Comparison of ENCODE assay signal across 9 mouse cellular contexts in the genomic region with DNA sequence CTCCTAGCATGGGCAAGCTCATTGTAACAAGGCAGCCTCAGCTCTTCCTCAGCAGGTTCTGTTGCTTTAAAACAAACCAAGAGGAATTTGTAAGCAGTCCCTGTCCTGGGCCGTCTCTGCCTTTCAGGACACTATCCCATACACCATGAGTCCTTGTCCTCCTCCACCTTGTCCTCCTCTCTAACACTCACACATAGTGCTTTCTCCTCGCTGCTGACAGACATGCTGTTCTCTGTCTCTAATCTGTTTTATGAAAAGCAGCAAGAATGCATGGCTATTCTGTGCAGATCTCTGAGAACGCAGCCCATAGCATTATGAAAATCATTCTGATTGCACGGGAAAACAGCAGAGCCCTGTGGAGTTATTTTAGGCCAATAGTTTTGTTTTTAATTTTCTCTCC.
DNase-seq lines count a peak whose midpoint lies in the region; ATAC-seq and TF ChIP-seq lines count a peak whose summit lies in the region.
"Had no signal": no experiment of that assay in that cellular context is flagged by ENCODE, and none has a peak within 500 bp of the region (broad histone marks: within the 10 kb centered on the region; RNA-seq: fewer than 3 reads in every experiment).

No protein-coding gene starts in this region.

- H3K27me3 ChIP-seq in lung, postnatal 0 days (replicated peaks; ENCODE audit: insufficient read depth, low read length) = no peaks in the 10 kb centered on the region
- H3K27me3 ChIP-seq in forebrain, embryonic 15.5 days = no peaks in the 10 kb centered on the region
- no peaks in the 10 kb centered on the region for H3K27me3 ChIP-seq in limb, embryonic 15.5 days
- no peaks in the 10 kb centered on the region for H3K27me3 ChIP-seq in stomach, postnatal 0 days (ENCODE audit: control insufficient read depth, insufficient read depth, low read length)

- intact Hi-C loops in gastrocnemius, postnatal 36 days (cut with DNase I) = no loop called here

- DNase-seq in lung, postnatal 0 days (ENCODE audit: low spot score) = peak; percentile 32
- no peak for DNase-seq in lung, postnatal 25 days (ENCODE audit: low spot score)
- DNase-seq in stomach, postnatal 0 days (ENCODE audit: low spot score) = no peak
- no peak for DNase-seq in kidney, adult 18-20 months
- no peak for DNase-seq in gastrocnemius, postnatal 36 days
- DNase-seq: thymus, postnatal 4 days had no signal

- 53% methylated on average over 4 of the region's 4 CpGs for WGBS in lung, postnatal 0 days
- 34% methylated on average over 4 of the region's 4 CpGs for WGBS in forebrain, embryonic 15.5 days
- 29% methylated on average over 4 of the region's 4 CpGs for WGBS in limb, embryonic 15.5 days
- 30% methylated on average over 4 of the region's 4 CpGs for WGBS in stomach, postnatal 0 days

- no peak for TF ChIP-seq EP300 in lung, postnatal 0 days (IDR thresholded peaks at IDR 0.05)
- no peak for TF ChIP-seq EP300 in stomach, postnatal 0 days (optimal IDR thresholded peaks at IDR 0.05)

- H3K36me3 ChIP-seq in lung, postnatal 0 days (ENCODE audit: insufficient read depth, low read length) = no peaks in the 10 kb centered on the region
- H3K36me3 ChIP-seq in forebrain, embryonic 15.5 days = no peaks in the 10 kb centered on the region
- H3K36me3 ChIP-seq in limb, embryonic 15.5 days = no peaks in the 10 kb centered on the region
- H3K36me3 ChIP-seq in stomach, postnatal 0 days (ENCODE audit: control insufficient read depth, insufficient read depth, low read length) = no peaks in the 10 kb centered on the region

- TF ChIP-seq CTCF in lung, postnatal 0 days (IDR thresholded peaks at IDR 0.05) = no peak
- no peak for TF ChIP-seq CTCF in stomach, postnatal 0 days (IDR thresholded peaks at IDR 0.05; ENCODE audit: low read depth)

- H3K9me3 ChIP-seq in lung, postnatal 0 days (ENCODE audit: low read length) = no peaks in the 10 kb centered on the region
- no peaks in the 10 kb centered on the region for H3K9me3 ChIP-seq in forebrain, embryonic 15.5 days
- H3K9me3 ChIP-seq in limb, embryonic 15.5 days = no peaks in the 10 kb centered on the region
- no peaks in the 10 kb centered on the region for H3K9me3 ChIP-seq in stomach, postnatal 0 days (ENCODE audit: control insufficient read depth, low read length)

- ATAC-seq in lung, postnatal 0 days = peak; percentile 52
- ATAC-seq in forebrain, embryonic 15.5 days (replicated peaks) = no peak
- ATAC-seq in limb, embryonic 15.5 days (ENCODE audit: insufficient number of reproducible peaks, low FRiP score, low TSS enrichment, low read depth) = no peak
- ATAC-seq in stomach, postnatal 0 days (ENCODE audit: low FRiP score, low TSS enrichment) = no peak

- H3K4me2 ChIP-seq in lung, postnatal 0 days (replicated peaks; ENCODE audit: low read depth, low read length) = no peak overlapping the region
- H3K4me2 ChIP-seq in forebrain, embryonic 15.5 days (replicated peaks) = no peak overlapping the region
- no peak overlapping the region for H3K4me2 ChIP-seq in limb, embryonic 15.5 days
- no peak overlapping the region for H3K4me2 ChIP-seq in stomach, postnatal 0 days (replicated peaks; ENCODE audit: low read depth)

- H3K4me3 ChIP-seq in lung, postnatal 0 days (ENCODE audit: low read depth, low read length) = no peak overlapping the region
- no peak overlapping the region for H3K4me3 ChIP-seq in forebrain, embryonic 15.5 days
- no peak overlapping the region for H3K4me3 ChIP-seq in limb, embryonic 15.5 days
- H3K4me3 ChIP-seq in stomach, postnatal 0 days (ENCODE audit: low read depth, low read length) = no peak overlapping the region
- H3K4me3 ChIP-seq: erythroblast, embryonic 14.5 days had no signal

- H3K27ac ChIP-seq in lung, postnatal 0 days (ENCODE audit: low read length) = peak overlapping the region; percentile 62; the same call in 1 of the 2 replicates
- peak overlapping the region; percentile 70 for H3K27ac ChIP-seq in forebrain, embryonic 15.5 days (replicated peaks)
- 0 out of 2 replicates have a peak overlapping the region, but pooled peaks have one; percentile 19 for H3K27ac ChIP-seq in limb, embryonic 15.5 days
- H3K27ac ChIP-seq in stomach, postnatal 0 days (replicated peaks) = peak overlapping the region; percentile 58

- no peak overlapping the region for H3K9ac ChIP-seq in lung, postnatal 0 days (replicated peaks; ENCODE audit: low read depth)
- H3K9ac ChIP-seq in forebrain, embryonic 15.5 days (replicated peaks) = no peak overlapping the region
- H3K9ac ChIP-seq in limb, embryonic 15.5 days = no peak overlapping the region
- H3K9ac ChIP-seq in stomach, postnatal 0 days (ENCODE audit: low read length) = no peak overlapping the region

- H3K4me1 ChIP-seq in lung, postnatal 0 days (ENCODE audit: insufficient read depth, low read depth, low read length) = no peaks in the 10 kb centered on the region
- peaks cover 18% of the 10 kb centered on the region for H3K4me1 ChIP-seq in forebrain, embryonic 15.5 days
- H3K4me1 ChIP-seq in limb, embryonic 15.5 days = peaks cover 5% of the 10 kb centered on the region
- no peaks in the 10 kb centered on the region for H3K4me1 ChIP-seq in stomach, postnatal 0 days (replicated peaks; ENCODE audit: control insufficient read depth, insufficient read depth)

Comparison
In these comparisons a context has a peak if more than half of its experiments do, and no peak if none do; other contexts are left out.
1. H3K27ac ChIP-seq: peak in every context shown above with its lines; median percentile 70 in forebrain, embryonic 15.5 days; 62 in lung, postnatal 0 days; 58 in stomach, postnatal 0 days; 19 in limb, embryonic 15.5 days.